Mouse (Mus musculus): ENCODE results near the gene Mustn1.

DNA sequence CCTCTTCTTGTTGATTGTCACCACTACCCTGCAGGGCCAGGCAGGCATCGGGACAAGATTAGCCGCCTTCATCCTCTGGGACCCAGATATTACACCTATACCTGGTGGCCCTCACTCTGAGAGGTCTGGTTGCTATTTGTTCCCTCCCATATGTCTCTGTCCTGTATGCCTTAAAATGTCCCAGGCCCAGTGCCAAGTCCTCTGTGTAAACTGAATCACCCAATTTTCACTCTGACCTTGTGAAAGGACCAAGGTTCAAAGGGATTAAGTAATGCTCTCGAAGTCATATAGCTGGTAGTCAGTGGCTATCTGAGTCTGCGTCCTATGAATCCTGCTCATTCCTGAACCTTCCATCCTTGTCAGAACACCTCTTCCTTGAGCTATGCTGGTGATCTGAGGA, 51.4 kb downstream of the Mustn1 start:
- TF ChIP-seq POLR2A (IDR thresholded peaks at IDR 0.05; ENCODE audit: low read depth, low read length) (no peak), CTCF (conservative IDR thresholded peaks at IDR 0.05; ENCODE audit: insufficient read depth, insufficient read length, low read depth, low read length) (no peak)

Measured in kidney, adult 2 months (tissue).